Mouse (Mus musculus) heart, adult 2 months (tissue): ENCODE measurements at regions not wholly inside any gene's neighbourhood (a gene's known extent, or its start where the extent isn't known, plus 50 kb on each side); places are given as distances from the start of the nearest gene placed in this dataset.

Experiments
- DNase-seq, 2 experiments: peaks; one replicate each; pipeline ENCODE4 v3.0.0; 2021
- H3K27ac ChIP-seq: fragments of 200-600 bp; 2 replicates; pipeline ENCODE4 v1.8.1; 2022
- H3K27me3 ChIP-seq: fragments of 200-500 bp; 2 replicates; pipeline ENCODE4 v1.6.1; 2012; ENCODE audit warnings: mild to moderate bottlenecking, low read length, inconsistent platforms, mixed read lengths; ENCODE audit not compliant: control insufficient read depth, insufficient read depth
- H3K36me3 ChIP-seq: fragments of 200-500 bp; 2 replicates; pipeline ENCODE4 v1.6.1; 2012; ENCODE audit warnings: low read length, inconsistent platforms; ENCODE audit not compliant: control insufficient read depth, insufficient read depth
- H3K4me1 ChIP-seq: fragments of 200-500 bp; 2 replicates; pipeline ENCODE4 v1.6.1; 2011; ENCODE audit warnings: low read length; ENCODE audit not compliant: control insufficient read depth, insufficient read depth
- H3K4me3 ChIP-seq: fragments of 200-600 bp; 2 replicates; pipeline ENCODE4 v1.8.1; 2022
- H3K79me2 ChIP-seq: fragments of 200-500 bp; replicated peaks from 2 replicates; pipeline ENCODE4 v1.6.1; 2012; ENCODE audit warnings: mild to moderate bottlenecking, inconsistent platforms, low read length, moderate library complexity, mixed read lengths; ENCODE audit not compliant: control insufficient read depth, insufficient read depth
- H3K9ac ChIP-seq: fragments of 200-500 bp; 2 replicates; pipeline ENCODE4 v1.6.1; 2012; ENCODE audit warnings: low read depth, mild to moderate bottlenecking, control low read depth, inconsistent platforms, low read length, mixed read lengths
- CTCF ChIP-seq: fragments of 200-600 bp; IDR thresholded peaks from 2 replicates; pipeline ENCODE4 v1.8.1; 2022; ENCODE audit warnings: antibody characterized with exemption, mild to moderate bottlenecking, moderate library complexity
- EP300 ChIP-seq: fragments of 200-500 bp; IDR thresholded peaks from 2 replicates; pipeline ENCODE4 v1.6.1; 2011; ENCODE audit warnings: low read depth, low read length, control low read depth; ENCODE audit not compliant: insufficient read depth
- POLR2A ChIP-seq: fragments of 200-500 bp; IDR thresholded peaks from 2 replicates; pipeline ENCODE4 v1.6.1; 2011; ENCODE audit warnings: mild to moderate bottlenecking, low read depth, low read length, control low read depth; ENCODE audit not compliant: insufficient read depth
- WGBS: fragments of 180-500 bp; shearing (Covaris S2); methylation state at CpG from one replicate; pipeline ENCODE4 v1.1.7; 2018; 5-methylcytosine and 5-hydroxymethylcytosine counted together
- intact Hi-C: fragments of 180-260 bp; cut with DNase I; formaldehyde crosslinking; loops from one replicate; pipeline ENCODE4 v1.15.1; 2025

GRCm38 (mm10) chr2:46021854-46022253 lies 904.7 kb upstream of the Zeb2 start:
- H3K4me3 ChIP-seq = no peak overlapping the region
- H3K27me3 ChIP-seq = no peaks in the 10 kb centered on the region
- TF ChIP-seq EP300 (no peak), CTCF (no peak)
- 78% methylated on average over 1 of the region's 1 CpGs for WGBS
- no peak overlapping the region for H3K9ac ChIP-seq
- intact Hi-C loops = no loop called here
- no peaks in the 10 kb centered on the region for H3K79me2 ChIP-seq
- no peak overlapping the region for H3K27ac ChIP-seq
- H3K4me1 ChIP-seq = no peaks in the 10 kb centered on the region
- no peak for DNase-seq
- H3K36me3 ChIP-seq = no peaks in the 10 kb centered on the region

GRCm38 (mm10) chr2:46013771-46014269 lies 896.6 kb upstream of the Zeb2 start:
- intact Hi-C loops = no loop called here
- H3K4me1 ChIP-seq = no peaks in the 10 kb centered on the region
- H3K9ac ChIP-seq = no peak overlapping the region
- TF ChIP-seq EP300 (no peak), POLR2A (no peak), CTCF (no peak)
- no peak overlapping the region for H3K4me3 ChIP-seq
- no peaks in the 10 kb centered on the region for H3K27me3 ChIP-seq
- no peaks in the 10 kb centered on the region for H3K79me2 ChIP-seq
- 60% methylated on average over 3 of the region's 3 CpGs for WGBS
- no peak overlapping the region for H3K27ac ChIP-seq
- no peak for DNase-seq
- no peaks in the 10 kb centered on the region for H3K36me3 ChIP-seq

- intact Hi-C loops = no loop called here
- Histone ChIP-seq H3K9ac (no peak overlapping the region), H3K27me3 (no peaks in the 10 kb centered on the region), H3K79me2 (no peaks in the 10 kb centered on the region), H3K27ac (no peak overlapping the region), H3K4me3 (no peak overlapping the region), H3K36me3 (no peaks in the 10 kb centered on the region), H3K4me1 (no peaks in the 10 kb centered on the region)
- no peak for DNase-seq
- TF ChIP-seq CTCF (no peak), EP300 (no peak), POLR2A (no peak)
- WGBS = 94% methylated on average over 1 of the region's 1 CpGs
Observed at GRCm38 (mm10) chr2:46012716-46013115, 895.5 kb upstream of the Zeb2 start.

- Histone ChIP-seq H3K27ac (no peak overlapping the region), H3K4me3 (no peak overlapping the region)
Observed at GRCm38 (mm10) chr2:45975157-45975556, 858.0 kb upstream of the Zeb2 start.

DNA sequence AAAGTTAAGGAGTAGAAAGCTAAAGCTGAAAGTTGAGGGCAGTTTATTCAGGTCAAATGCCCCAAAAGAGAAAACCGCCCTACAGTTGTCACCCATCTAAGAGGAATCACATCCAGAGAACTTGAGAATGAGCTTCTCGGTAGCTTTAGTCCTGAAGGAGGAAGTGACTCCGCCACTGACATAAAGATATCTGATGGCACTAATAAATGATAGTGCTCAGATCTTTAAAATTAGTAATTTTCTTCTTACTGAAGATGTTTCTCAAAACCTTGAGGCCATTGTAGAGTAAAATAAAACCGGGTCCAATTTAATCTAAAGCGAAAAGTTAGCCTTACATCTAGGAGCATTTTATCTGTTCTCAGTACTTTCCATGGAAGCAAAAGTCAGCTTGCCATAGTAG lies 851.4 kb upstream of the Zeb2 start:
- Histone ChIP-seq H3K4me1 (no peaks in the 10 kb centered on the region), H3K79me2 (no peaks in the 10 kb centered on the region), H3K27me3 (no peaks in the 10 kb centered on the region), H3K9ac (no peak overlapping the region), H3K27ac (no peak overlapping the region), H3K4me3 (no peak overlapping the region), H3K36me3 (no peaks in the 10 kb centered on the region)
- DNase-seq = no peak
- WGBS = 78% methylated on average over 5 of the region's 5 CpGs
- intact Hi-C loops = no loop called here
- no peak for TF ChIP-seq POLR2A
- no peak for TF ChIP-seq CTCF
- TF ChIP-seq EP300 = no peak

More at GRCm38 (mm10) chr2:45975157-45975556, 858.0 kb upstream of the Zeb2 start:
- H3K9ac ChIP-seq = no peak overlapping the region
- H3K36me3 ChIP-seq = no peaks in the 10 kb centered on the region
- no peak for TF ChIP-seq CTCF
- no peak for TF ChIP-seq POLR2A
- TF ChIP-seq EP300 = no peak
- DNase-seq = no peak
- no peaks in the 10 kb centered on the region for H3K27me3 ChIP-seq
- intact Hi-C loops = no loop called here
- H3K79me2 ChIP-seq = no peaks in the 10 kb centered on the region
- no peaks in the 10 kb centered on the region for H3K4me1 ChIP-seq

DNA sequence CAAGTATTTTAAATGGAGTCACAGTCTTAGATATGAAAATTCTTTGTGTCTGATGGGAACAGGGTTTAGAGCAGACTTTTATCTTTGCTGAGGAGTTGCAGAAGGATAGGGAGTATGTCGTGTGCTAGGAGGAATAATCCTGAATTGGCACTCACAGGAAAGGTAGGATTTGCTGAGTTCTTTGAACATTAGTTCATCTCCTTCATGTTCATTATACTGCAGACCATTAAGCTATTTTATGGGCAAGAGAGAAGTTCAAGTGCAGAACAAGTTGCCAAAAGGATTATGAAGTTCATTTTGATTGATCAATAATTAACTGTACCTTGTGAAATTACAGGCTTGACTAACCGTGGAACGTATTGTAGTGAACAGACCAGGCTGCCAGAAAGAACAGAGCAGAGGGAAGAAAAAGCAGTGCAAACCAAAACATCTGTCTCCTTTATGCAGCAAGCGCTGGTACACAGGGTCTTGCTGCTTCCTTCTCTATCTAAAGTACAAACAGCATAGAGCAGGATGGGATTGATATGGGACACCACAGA lies 839.7 kb upstream of the Zeb2 start:
- DNase-seq = no peak
- TF ChIP-seq POLR2A (no peak), CTCF (no peak), EP300 (no peak)
- Histone ChIP-seq H3K27me3 (no peaks in the 10 kb centered on the region), H3K79me2 (no peaks in the 10 kb centered on the region), H3K4me1 (no peaks in the 10 kb centered on the region), H3K4me3 (no peak overlapping the region), H3K27ac (no peak overlapping the region), H3K36me3 (no peaks in the 10 kb centered on the region), H3K9ac (no peak overlapping the region)
- intact Hi-C loops = no loop called here
- WGBS = 79% methylated on average over 4 of the region's 4 CpGs

DNA sequence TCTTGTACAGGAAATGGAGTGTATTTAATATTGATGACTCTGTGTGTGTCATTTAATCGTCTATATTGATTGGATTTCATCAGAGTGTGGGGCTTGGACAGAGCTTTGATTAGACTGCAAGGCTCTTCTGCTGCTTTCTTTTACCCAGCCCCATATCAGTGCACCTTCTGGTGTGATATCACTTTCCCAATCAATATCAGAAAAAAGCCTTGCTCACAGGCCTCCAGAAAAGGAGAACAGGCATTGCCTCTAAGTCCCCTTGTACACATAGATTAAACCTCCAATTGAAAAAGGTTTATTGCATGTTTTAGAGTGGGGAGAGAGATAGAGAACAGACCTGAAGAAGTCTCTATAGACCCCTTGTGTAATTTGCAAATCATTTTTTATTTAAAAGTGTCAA lies 831.6 kb upstream of the Zeb2 start:
- H3K4me1 ChIP-seq = no peaks in the 10 kb centered on the region
- no peak for DNase-seq
- H3K27ac ChIP-seq = no peak overlapping the region
- intact Hi-C loops = no loop called here
- H3K27me3 ChIP-seq = no peaks in the 10 kb centered on the region
- H3K4me3 ChIP-seq = no peak overlapping the region
- no peaks in the 10 kb centered on the region for H3K79me2 ChIP-seq
- no peak for TF ChIP-seq CTCF
- no peak for TF ChIP-seq EP300
- TF ChIP-seq POLR2A = no peak
- no peaks in the 10 kb centered on the region for H3K36me3 ChIP-seq
- WGBS = 79% methylated on average over 1 of the region's 1 CpGs
- no peak overlapping the region for H3K9ac ChIP-seq
